Mouse (Mus musculus) CH12.LX (cell line): ENCODE data around the gene Socs1. TPM values are rescaled to one million over a fixed set of nuclear protein-coding genes. Genes with fewer than 3 reads are reported as not detected.
A peak's percentile ranks its signal among the peaks of the same experiment; 100 is the strongest.

ENCODE experiments used
- DNase-seq: peaks from one replicate; pipeline ENCODE4 v3.0.0-alpha.2; 2013; ENCODE audit errors: extremely low read depth
- H3K27ac ChIP-seq: 2 replicates; pipeline ENCODE4 v1.5.1; 2012; ENCODE audit warnings: low read depth, mild to moderate bottlenecking, control low read depth, moderate library complexity; ENCODE audit not compliant: insufficient read depth
- H3K27me3 ChIP-seq: replicated peaks from 2 replicates; pipeline ENCODE3; 2012; ENCODE audit warnings: inconsistent platforms
- H3K36me3 ChIP-seq, 2 experiments: replicated peaks in 1 of 2; 2 replicates each; pipeline versions ENCODE3 to v1.6.1; 2012; ENCODE audit warnings: inconsistent platforms in 1 of 2, low read length in 1 of 2, mild to moderate bottlenecking in 1 of 2, mixed read lengths in 1 of 2, moderate library complexity in 1 of 2; ENCODE audit not compliant: control insufficient read depth in 1 of 2, insufficient read depth in 1 of 2
- H3K4me1 ChIP-seq, 2 experiments: 2 replicates each; pipeline ENCODE4 v1.6.1; 2012; ENCODE audit warnings: inconsistent platforms in 1 of 2, moderate library complexity in 1 of 2; ENCODE audit not compliant: insufficient read depth in 2 of 2, control insufficient read depth in 1 of 2
- H3K4me2 ChIP-seq: 2 replicates; pipeline ENCODE4 v1.6.1; 2012; ENCODE audit warnings: low read depth, mild to moderate bottlenecking, control low read depth; ENCODE audit not compliant: poor library complexity, insufficient read depth, severe bottlenecking
- H3K4me3 ChIP-seq, 3 experiments: fragments of 150-350 bp in 1 of 3; sonication (generic) in 1 of 3; replicated peaks in 1 of 3; 2 replicates each; pipeline versions ENCODE3 to v1.5.1; 2011 to 2012; ENCODE audit warnings: low read depth in 2 of 3, low read length in 2 of 3, mild to moderate bottlenecking in 2 of 3, moderate library complexity in 2 of 3, control low read depth in 1 of 3, improper control_type of control experiment in 1 of 3, inconsistent platforms in 1 of 3, mixed read lengths in 1 of 3; ENCODE audit not compliant: poor library complexity in 1 of 3
- H3K79me2 ChIP-seq: replicated peaks from 2 replicates; pipeline ENCODE4 v1.6.1; 2012; ENCODE audit warnings: mild to moderate bottlenecking, moderate library complexity; ENCODE audit not compliant: control insufficient read depth, poor library complexity, insufficient read depth, severe bottlenecking; ENCODE audit errors: extremely low read depth
- H3K9ac ChIP-seq: 2 replicates; pipeline ENCODE4 v1.6.1; 2012; ENCODE audit warnings: low read depth, mild to moderate bottlenecking, control low read depth, moderate library complexity; ENCODE audit not compliant: insufficient read depth
- H3K9me3 ChIP-seq: replicated peaks from 2 replicates; pipeline ENCODE3; 2012; ENCODE audit warnings: low read length, inconsistent platforms, mixed read lengths
- CHD1 ChIP-seq: IDR thresholded peaks from 2 replicates; pipeline ENCODE4 v1.6.1; 2012; ENCODE audit warnings: low read depth, low read length, improper control_type of control experiment, inconsistent platforms
- CHD2 ChIP-seq: IDR thresholded peaks from 2 replicates; pipeline ENCODE4 v1.6.1; 2011; ENCODE audit warnings: low read length, improper control_type of control experiment
- CTCF ChIP-seq, 2 experiments: IDR thresholded peaks in 1 of 2; conservative IDR thresholded peaks in 1 of 2; 2 replicates each; pipeline ENCODE4 v1.5.1; 2011 to 2012; ENCODE audit warnings: low read depth in 2 of 2, low read length in 2 of 2, improper control_type of control experiment in 1 of 2, inconsistent platforms in 1 of 2, mild to moderate bottlenecking in 1 of 2, moderate library complexity in 1 of 2
- E2F4 ChIP-seq: IDR thresholded peaks from 2 replicates; pipeline ENCODE4 v1.6.1; 2011; ENCODE audit warnings: low read depth, low read length, improper control_type of control experiment; ENCODE audit not compliant: insufficient replicate concordance
- ELF1 ChIP-seq: IDR thresholded peaks from 2 replicates; pipeline ENCODE4 v1.6.1; 2014; ENCODE audit warnings: low read depth, mild to moderate bottlenecking, inconsistent platforms, low read length, improper control_type of control experiment
- EP300 ChIP-seq: IDR thresholded peaks from 2 replicates; pipeline ENCODE4 v1.6.1; 2011; ENCODE audit warnings: low read length, improper control_type of control experiment
- ETS1 ChIP-seq: conservative IDR thresholded peaks from 2 replicates; pipeline ENCODE4 v1.6.1; 2012; ENCODE audit warnings: low read depth, mild to moderate bottlenecking, inconsistent platforms, low read length, improper control_type of control experiment, moderate library complexity
- GABPA ChIP-seq: IDR thresholded peaks from 2 replicates; pipeline ENCODE4 v1.6.1; 2012; ENCODE audit warnings: low read depth, low read length, improper control_type of control experiment, inconsistent platforms; ENCODE audit not compliant: insufficient replicate concordance
- HCFC1 ChIP-seq: IDR thresholded peaks from 2 replicates; pipeline ENCODE4 v1.6.1; 2012; ENCODE audit warnings: low read depth, mild to moderate bottlenecking, inconsistent platforms, low read length, improper control_type of control experiment
- IRF4 ChIP-seq: IDR thresholded peaks from 2 replicates; pipeline ENCODE4 v1.6.1; 2014; ENCODE audit warnings: low read depth, mild to moderate bottlenecking, inconsistent platforms, low read length, improper control_type of control experiment
- JUN ChIP-seq: IDR thresholded peaks from 2 replicates; pipeline ENCODE4 v1.6.1; 2011; ENCODE audit warnings: low read depth, mild to moderate bottlenecking, low read length, improper control_type of control experiment, moderate library complexity; ENCODE audit not compliant: insufficient read depth
- KAT2A ChIP-seq: IDR thresholded peaks from 2 replicates; pipeline ENCODE4 v1.6.1; 2012; ENCODE audit warnings: low read length, improper control_type of control experiment, inconsistent platforms; ENCODE audit not compliant: insufficient replicate concordance
- MAFK ChIP-seq: IDR thresholded peaks from 2 replicates; pipeline ENCODE4 v1.6.1; 2011; ENCODE audit warnings: low read length, improper control_type of control experiment; ENCODE audit not compliant: insufficient replicate concordance
- MAX ChIP-seq: IDR thresholded peaks from 2 replicates; pipeline ENCODE4 v1.6.1; 2011; ENCODE audit warnings: low read length, improper control_type of control experiment
- MAZ ChIP-seq: IDR thresholded peaks from 2 replicates; pipeline ENCODE4 v1.6.1; 2012; ENCODE audit warnings: low read depth, mild to moderate bottlenecking, inconsistent platforms, low read length, improper control_type of control experiment, moderate library complexity
- MEF2A ChIP-seq: IDR thresholded peaks from 2 replicates; pipeline ENCODE4 v1.6.1; 2014; ENCODE audit warnings: low read depth, mild to moderate bottlenecking, inconsistent platforms, low read length, improper control_type of control experiment, borderline replicate concordance
- MXI1 ChIP-seq: IDR thresholded peaks from 2 replicates; pipeline ENCODE4 v1.6.1; 2011; ENCODE audit warnings: mild to moderate bottlenecking, low read depth, low read length, improper control_type of control experiment
- MYC ChIP-seq: IDR thresholded peaks from 2 replicates; pipeline ENCODE4 v1.6.1; 2011; ENCODE audit warnings: low read depth, mild to moderate bottlenecking, improper control_type of control experiment, low read length
- NELFE ChIP-seq: IDR thresholded peaks from 2 replicates; pipeline ENCODE4 v1.6.1; 2011; ENCODE audit warnings: low read depth, low read length, improper control_type of control experiment
- PAX5 ChIP-seq: IDR thresholded peaks from 2 replicates; pipeline ENCODE4 v1.6.1; 2012; ENCODE audit warnings: low read length, inconsistent platforms, mixed read lengths
- POLR2A ChIP-seq: IDR thresholded peaks from 2 replicates; pipeline ENCODE4 v1.6.1; 2011; ENCODE audit warnings: low read depth, mild to moderate bottlenecking, improper control_type of control experiment, low read length
- POLR2AphosphoS2 ChIP-seq: IDR thresholded peaks from 2 replicates; pipeline ENCODE4 v1.6.1; 2011; ENCODE audit warnings: low read depth, low read length, improper control_type of control experiment
- RAD21 ChIP-seq: IDR thresholded peaks from 2 replicates; pipeline ENCODE4 v1.6.1; 2011; ENCODE audit warnings: low read depth, mild to moderate bottlenecking, low read length, improper control_type of control experiment, moderate library complexity
- RCOR1 ChIP-seq: conservative IDR thresholded peaks from 2 replicates; pipeline ENCODE4 v1.6.1; 2012; ENCODE audit warnings: low read depth, mild to moderate bottlenecking, inconsistent platforms, low read length, improper control_type of control experiment
- SMC3 ChIP-seq: IDR thresholded peaks from 2 replicates; pipeline ENCODE4 v1.6.1; 2011; ENCODE audit warnings: low read depth, low read length, improper control_type of control experiment
- TCF12 ChIP-seq: IDR thresholded peaks from 2 replicates; pipeline ENCODE4 v1.6.1; 2014; ENCODE audit warnings: low read depth, mild to moderate bottlenecking, inconsistent platforms, low read length, improper control_type of control experiment
- UBTF ChIP-seq: IDR thresholded peaks from 2 replicates; pipeline ENCODE4 v1.6.1; 2012; ENCODE audit warnings: low read depth, mild to moderate bottlenecking, inconsistent platforms, low read length, improper control_type of control experiment, moderate library complexity
- USF1 ChIP-seq: IDR thresholded peaks from 2 replicates; pipeline ENCODE4 v1.6.1; 2014; ENCODE audit warnings: low read depth, mild to moderate bottlenecking, inconsistent platforms, low read length, improper control_type of control experiment
- USF2 ChIP-seq: conservative IDR thresholded peaks from 2 replicates; pipeline ENCODE4 v1.6.1; 2011; ENCODE audit warnings: low read depth, low read length, improper control_type of control experiment
- ZC3H11A ChIP-seq: IDR thresholded peaks from 2 replicates; pipeline ENCODE4 v1.6.1; 2012; ENCODE audit warnings: low read depth, mild to moderate bottlenecking, inconsistent platforms, low read length, improper control_type of control experiment
- ZKSCAN1 ChIP-seq: IDR thresholded peaks from 2 replicates; pipeline ENCODE4 v1.6.1; 2012; ENCODE audit warnings: low read depth, inconsistent platforms, low read length, improper control_type of control experiment, borderline replicate concordance
- ZMIZ1 ChIP-seq: IDR thresholded peaks from 2 replicates; pipeline ENCODE4 v1.6.1; 2012; ENCODE audit warnings: low read depth, mild to moderate bottlenecking, inconsistent platforms, low read length, improper control_type of control experiment
- ZNF384 ChIP-seq: IDR thresholded peaks from 2 replicates; pipeline ENCODE4 v1.6.1; 2012; ENCODE audit warnings: low read depth, low read length, improper control_type of control experiment, inconsistent platforms
- dilution Hi-C: fragments of 300-500 bp; cut with MboI; formaldehyde crosslinking; loops from 2 replicates; pipeline ENCODE4 v1.14.3; 2020; ENCODE audit warnings: low sequenced_read_pairs; ENCODE audit not compliant: extremely low pct_unique_long_range_greater_than_20kb, extremely low pct_ligation_motif_present
- in situ Hi-C: fragments of 300-500 bp; cut with MboI; formaldehyde crosslinking; loops from 3 replicates; pipeline ENCODE4 v1.14.3; 2019; ENCODE audit warnings: low sequenced_read_pairs, low pct_ligation_motif_present, low pct_unique_long_range_greater_than_20kb, mixed read lengths
- polyA plus RNA-seq: library from polyadenylated mRNA; unstranded; fragments of >175 nt; gene quantifications from 2 replicates; pipeline ENCODE4 v1.2.1, GENCODE M21; 2012; ENCODE audit warnings: low read depth; ENCODE audit not compliant: insufficient read length
- total RNA-seq, 2 experiments: library from RNA; depleted of rRNA; stranded (reverse); fragments of 300-350 nt in 1 of 2; fragments of >200 nt in 1 of 2; gene quantifications; 2 replicates each; pipeline ENCODE4 v1.2.3; 2012 to 2014

The Socs1 gene
- total and polyA plus RNA-seq, 3 experiments = 18.8 to 29.1 (median 27.6) TPM

DNA sequence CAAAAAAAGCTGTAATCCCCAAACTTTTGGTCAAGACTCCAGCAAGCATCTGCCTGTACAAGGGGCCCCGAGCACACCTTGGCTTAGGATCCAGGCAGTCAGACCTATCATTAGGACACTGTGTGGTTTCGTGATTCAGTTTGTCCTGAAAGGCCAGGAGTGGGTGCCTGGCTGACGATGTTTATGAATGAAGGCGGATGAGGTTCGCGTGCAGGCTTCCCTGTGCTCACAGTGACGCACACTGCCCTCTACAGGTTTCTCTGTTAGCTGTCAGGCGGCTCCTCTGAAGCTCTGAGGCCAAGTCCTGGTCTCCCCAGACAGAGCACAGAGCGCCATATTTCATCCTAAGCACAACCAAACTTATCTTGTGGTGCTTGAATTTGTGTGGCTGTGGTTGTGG, 952 bp upstream of the Socs1 start (continued):
- TF ChIP-seq USF2 (no peak), IRF4 (peak; percentile 84), POLR2A (peak; percentile 56; the same call in 1 of the 2 replicates), MXI1 (peak; percentile 62; the same call in 1 of the 2 replicates), TCF12 (peak; percentile 81), PAX5 (no peak), GABPA (no peak), ZMIZ1 (no peak; the same call in 1 of the 2 replicates), NELFE (peak; percentile 54; the same call in 1 of the 2 replicates), POLR2AphosphoS2 (no peak), CHD1 (no peak), SMC3 (peak; percentile 94), ZKSCAN1 (no peak), MAZ (no peak)

DNA sequence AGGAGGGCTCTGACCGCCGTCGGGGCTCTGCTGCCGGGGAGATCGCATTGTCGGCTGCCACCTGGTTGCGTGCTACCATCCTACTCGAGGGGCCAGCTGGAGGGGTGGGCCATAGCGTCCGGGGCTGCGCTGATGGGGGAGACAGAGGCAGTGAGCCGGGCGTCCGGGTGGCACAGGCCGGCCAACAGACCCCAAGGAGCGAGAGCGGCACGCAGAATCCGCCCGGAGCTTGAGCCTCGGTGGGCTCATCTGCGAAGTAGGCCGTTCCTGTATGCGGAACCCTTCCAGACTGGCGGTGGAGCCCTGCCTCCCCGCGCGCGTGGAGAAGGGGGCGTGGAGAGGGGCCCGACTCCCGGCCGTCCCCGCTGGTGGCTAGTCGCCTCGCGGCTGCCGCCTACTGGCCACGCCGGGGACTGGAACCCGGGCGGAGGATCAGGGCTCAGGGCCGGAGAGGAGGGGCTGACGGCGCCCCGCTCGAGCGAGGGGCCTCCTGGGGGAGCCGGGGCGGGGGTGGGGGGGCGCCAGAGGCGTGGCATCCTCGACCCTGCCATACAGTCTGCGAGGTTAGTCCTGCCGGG, 454 bp downstream of the Socs1 start:
- Histone ChIP-seq H3K27me3 (no peaks in the 10 kb centered on the region), H3K36me3 (peaks cover 0 to 24% of the 10 kb centered on the region in 2 experiments), H3K4me3 (peak overlapping the region; percentile 84 to 99 (median 96)), H3K4me2 (peak overlapping the region; percentile 52; the same call in 1 of the 2 replicates), H3K27ac (peak overlapping the region; percentile 89), H3K4me1 (peaks cover 39 to 60% of the 10 kb centered on the region in 2 experiments), H3K9ac (peak overlapping the region; percentile 89), H3K79me2 (peaks cover 16% of the 10 kb centered on the region), H3K9me3 (no peaks in the 10 kb centered on the region)
- DNase-seq = peak; percentile 95
- in situ Hi-C loops (loop anchor here (5.0 kb wide), 3 partner anchors 38 to 213 kb away; no protein-coding TSS in a partner anchor), dilution Hi-C loops (no loop called here)
- TF ChIP-seq ZNF384 (0 out of 2 replicates have a peak, but pooled peaks have one; percentile 3), RCOR1 (no peak), ZC3H11A (peak; percentile 58; the same call in 1 of the 2 replicates), MAX (peak; percentile 81), JUN (no peak), NELFE (peak; percentile 60; the same call in 1 of the 2 replicates), POLR2AphosphoS2 (peak; percentile 73; the same call in 1 of the 2 replicates), ETS1 (no peak), TCF12 (peak; percentile 79; the same call in 1 of the 2 replicates), IRF4 (no peak; the same call in 1 of the 2 replicates), MAFK (no peak), UBTF (peak; percentile 92), MEF2A (peak; percentile 71; the same call in 1 of the 2 replicates), E2F4 (no peak; the same call in 1 of the 2 replicates), CHD1 (no peak; the same call in 1 of the 2 replicates), RAD21 (peak; percentile 77), USF1 (no peak), MAZ (peak; percentile 14; the same call in 1 of the 2 replicates), MXI1 (peak; percentile 94), POLR2A (peak; percentile 83), EP300 (no peak), ZMIZ1 (no peak), KAT2A (peak; percentile 68; the same call in 1 of the 2 replicates), ELF1 (peak; percentile 60; the same call in 1 of the 2 replicates), PAX5 (no peak), CTCF (conservative IDR thresholded peaks at IDR 0.05 in 1 of 2, IDR thresholded peaks at IDR 0.05 in 1 of 2; ENCODE audit: low read depth in 2 of 2, low read length in 2 of 2) (peak; percentile 10 to 93; a peak in 2 of 4 replicates), MYC (peak; percentile 36; the same call in 1 of the 2 replicates), HCFC1 (no peak), CHD2 (0 out of 2 replicates have a peak, but pooled peaks have one; percentile 6)
